Mouse (Mus musculus) CD4-positive helper T cell, adult 2 months (primary cell): ENCODE results near the gene Rcn3.

ENCODE experiments used
- DNase-seq: peaks from one replicate; pipeline ENCODE4 v3.0.0-alpha.2; 2012; ENCODE audit warnings: low read depth, missing footprints, low spot score

The Rcn3 gene

GRCm38 (mm10) chr7:45048923-45049657, 42.9 kb downstream of the Rcn3 start:
- no peak for DNase-seq

- DNase-seq = no peak
These were observed 43.8 kb downstream of the Rcn3 start for GRCm38 (mm10) chr7:45048001-45048890.

DNA sequence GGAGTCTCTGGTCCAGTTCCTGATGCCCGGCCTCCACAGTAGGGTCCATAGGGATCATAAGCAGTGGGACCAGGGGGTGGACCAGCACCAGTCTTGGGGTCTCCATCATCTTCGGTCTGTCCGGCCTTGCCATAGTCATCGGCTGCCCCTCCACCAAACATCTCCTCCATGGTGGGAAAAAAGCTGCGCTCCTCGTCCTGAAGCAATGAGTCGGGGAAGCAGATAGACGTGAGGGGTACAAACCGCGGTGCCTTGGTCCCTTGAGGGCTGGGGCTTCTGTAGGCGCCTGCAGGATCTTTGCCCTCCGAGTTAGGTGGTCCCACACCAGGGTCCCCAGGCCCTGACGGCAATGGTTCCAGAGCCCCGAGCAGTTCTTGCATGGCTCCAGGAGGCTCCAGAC, 44.5 kb downstream of the Rcn3 start:
- DNase-seq = no peak

DNA sequence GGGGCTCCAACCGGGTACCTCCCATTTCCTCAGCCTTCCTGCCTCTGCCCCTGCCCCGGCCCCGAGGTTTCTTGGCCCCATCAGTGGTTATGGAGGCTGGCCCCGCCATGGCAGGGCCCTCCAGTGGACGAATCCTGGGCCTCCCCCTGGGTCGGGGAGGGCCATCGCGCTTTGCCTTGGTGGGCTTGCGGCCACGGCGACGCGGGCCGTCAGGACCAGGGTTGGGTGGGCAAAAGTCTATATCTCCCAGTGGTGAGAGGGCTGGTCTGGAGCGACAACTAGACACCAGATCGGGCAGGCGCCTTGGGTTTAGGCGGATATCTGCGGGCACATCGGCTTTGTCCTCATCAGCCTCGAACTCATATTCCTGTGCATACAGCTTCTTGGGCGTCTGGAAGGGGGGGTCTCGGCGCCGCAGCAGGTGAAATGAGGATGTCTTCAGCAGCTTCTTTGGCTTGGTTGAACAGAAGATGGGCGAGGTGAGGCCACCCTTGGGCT, 45.1 kb downstream of the Rcn3 start:
- no peak for DNase-seq

- no peak for DNase-seq
These were observed 46.3 kb downstream of the Rcn3 start for GRCm38 (mm10) chr7:45045741-45046140.

DNA sequence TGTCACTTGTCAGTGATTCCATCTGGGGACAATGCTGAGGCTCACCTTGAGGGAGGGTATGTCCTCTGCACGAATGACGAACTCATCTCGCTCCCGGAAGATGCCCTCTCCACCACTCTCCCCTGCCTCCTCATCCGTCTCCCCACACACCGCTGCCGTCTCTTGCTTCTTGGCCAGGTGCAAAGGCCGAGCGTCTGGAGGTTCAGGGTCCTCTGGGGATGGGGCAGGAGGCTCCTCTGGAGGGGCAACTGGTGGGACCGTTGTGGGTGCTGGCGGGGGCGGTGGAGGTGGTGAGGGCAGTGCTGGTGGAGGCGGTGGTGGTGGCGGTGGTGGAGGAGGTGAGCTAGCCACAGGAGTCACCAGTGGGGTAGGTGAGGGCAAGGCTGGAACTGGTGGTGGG, 48.7 kb downstream of the Rcn3 start:
- DNase-seq = no peak

DNA sequence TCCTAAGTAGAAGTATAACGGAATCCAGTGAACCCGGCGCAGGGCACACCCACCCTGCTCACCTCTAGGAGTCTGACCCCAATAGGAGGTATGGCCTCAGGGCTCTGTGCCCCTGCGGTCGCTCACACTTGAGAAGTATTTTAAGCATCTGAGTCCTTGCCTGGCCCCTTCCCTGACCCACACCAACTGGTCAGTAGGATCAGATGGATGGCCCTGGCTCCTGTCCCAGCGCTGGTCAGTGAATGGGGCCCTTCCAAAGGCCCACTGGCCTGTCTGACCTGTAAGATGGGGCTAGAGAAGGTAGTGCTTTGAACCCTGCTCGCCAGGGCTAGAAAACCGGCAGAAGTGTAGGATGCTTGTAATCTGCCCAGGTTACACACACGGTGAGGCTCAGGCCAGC, 51.2 kb downstream of the Rcn3 start:
- no peak for DNase-seq

GRCm38 (mm10) chr7:45038411-45038810, 53.6 kb downstream of the Rcn3 start:
- no peak for DNase-seq

DNA sequence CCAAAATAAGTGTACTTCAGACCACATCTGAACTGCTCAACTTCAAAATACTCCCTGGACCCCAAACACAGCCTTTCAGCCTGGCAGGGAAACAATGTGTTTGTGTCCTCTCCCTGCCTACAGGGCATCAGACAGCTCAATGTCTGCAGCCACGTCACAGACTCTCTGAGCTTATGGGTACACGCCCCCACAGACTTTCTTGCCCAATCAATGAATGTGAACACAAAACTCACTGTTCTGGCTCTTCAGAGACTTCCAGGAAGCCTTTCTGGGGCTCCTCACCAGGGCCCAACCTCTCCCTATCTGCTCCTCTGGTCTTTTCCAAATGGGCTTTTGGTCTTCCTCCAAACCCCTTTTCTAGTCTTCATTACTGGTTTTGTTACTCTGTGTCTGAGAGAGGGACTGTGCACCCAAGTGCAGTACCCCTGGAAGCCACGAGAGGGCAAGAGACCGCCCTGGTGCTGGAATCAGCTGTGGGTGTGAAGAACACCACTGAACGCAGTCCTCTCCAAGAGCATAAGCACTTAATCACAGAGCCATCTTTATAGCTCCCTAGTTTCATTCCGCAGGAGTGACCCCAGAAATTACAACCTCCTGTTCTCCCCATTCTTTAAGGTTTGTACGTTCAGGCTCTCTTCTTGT, 54.2 kb downstream of the Rcn3 start:
- DNase-seq = peak; percentile 67

DNA sequence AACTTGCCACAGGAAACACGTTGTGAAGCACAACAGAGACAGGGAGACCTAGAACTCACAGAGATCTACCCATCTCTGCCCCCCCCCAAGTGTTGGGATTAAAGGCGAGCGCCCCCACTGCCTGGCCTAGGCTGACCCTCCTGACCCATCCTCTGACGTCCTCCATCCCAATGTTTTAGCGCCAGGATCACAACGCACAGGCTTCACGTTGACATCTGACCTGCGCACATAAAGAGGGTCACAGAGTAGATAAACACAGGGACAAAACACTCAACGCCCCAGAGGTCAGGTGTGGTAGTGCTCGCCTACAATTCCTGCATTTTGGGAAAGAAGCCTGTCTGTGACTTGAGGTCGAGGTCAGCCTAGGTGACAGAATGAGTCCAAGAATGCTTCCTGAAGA, 55.3 kb downstream of the Rcn3 start:
- DNase-seq = no peak

- DNase-seq = no peak
These were observed 56.4 kb downstream of the Rcn3 start for GRCm38 (mm10) chr7:45035631-45036030.

DNA sequence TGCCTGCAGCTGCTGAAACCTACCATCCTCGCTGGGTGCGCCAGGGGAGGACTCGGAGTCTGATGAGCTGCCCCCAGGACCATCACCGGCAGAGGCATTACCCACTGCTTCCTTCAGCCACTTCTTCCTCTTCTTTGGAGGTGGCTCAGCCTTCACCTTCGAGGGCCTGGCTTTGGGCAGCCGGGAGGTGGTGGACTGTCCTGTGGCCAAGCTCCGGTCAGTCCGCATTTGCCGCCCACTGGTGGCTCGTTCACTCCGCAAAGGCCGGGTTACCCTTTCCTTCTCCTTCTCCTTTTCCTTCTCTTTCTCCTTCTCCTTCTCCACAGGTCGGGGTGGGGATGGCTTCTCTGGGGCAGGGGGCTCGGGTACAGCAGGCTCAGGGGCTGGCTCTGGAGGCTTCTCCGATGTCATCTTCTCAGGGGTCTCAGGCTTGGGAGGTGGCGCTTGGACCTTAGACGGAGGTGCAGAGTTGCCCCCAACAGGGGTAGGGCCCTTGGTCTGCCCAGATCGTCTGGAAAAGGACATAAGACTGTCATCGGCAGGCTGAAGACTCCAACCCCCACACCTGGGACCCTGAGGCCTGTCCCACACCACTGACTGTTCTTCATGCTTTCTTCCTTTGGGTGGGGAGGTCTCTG, 58.2 kb downstream of the Rcn3 start:
- DNase-seq = no peak
